Mouse (Mus musculus): ENCODE measurements around the gene Klc3. TPM values are rescaled to one million over a fixed set of nuclear protein-coding genes. Genes with fewer than 3 reads are reported as not detected.

Gene Klc3
- polyA plus RNA-seq, 1 experiment from 2014 or later, result 14.8 TPM

DNA sequence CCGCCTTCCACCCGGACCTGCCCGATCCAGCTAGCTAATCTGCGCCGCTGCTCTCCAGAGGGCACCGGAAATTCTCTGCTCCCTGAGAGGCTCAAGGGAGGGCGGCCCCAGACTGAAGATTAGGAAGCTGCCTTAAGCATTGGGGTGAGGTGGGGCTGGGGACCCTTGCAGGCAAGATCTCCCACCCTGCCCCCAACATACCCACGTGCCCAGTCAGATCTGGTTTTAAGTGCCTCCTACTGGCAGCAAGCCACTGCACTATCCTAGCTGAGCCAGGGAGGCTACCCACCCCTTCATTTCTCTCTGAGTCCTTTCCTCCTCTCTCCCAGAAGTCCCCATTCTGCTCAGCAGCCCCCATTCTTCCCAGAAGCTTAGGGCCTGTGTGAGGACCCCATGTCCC is 25.9 kb downstream of the Klc3 start:
- Histone ChIP-seq H3K27me3 (no peaks in the 10 kb centered on the region), H3K27ac (no peak overlapping the region), H3K4me2 (no peak overlapping the region), H3K9ac (no peak overlapping the region), H3K4me3 (no peak overlapping the region), H3K36me3 (peaks cover 37% of the 10 kb centered on the region), H3K9me3 (no peaks in the 10 kb centered on the region), H3K4me1 (peaks cover 8% of the 10 kb centered on the region)
- ATAC-seq (ENCODE audit: insufficient number of reproducible peaks, insufficient read depth, low FRiP score, low TSS enrichment, low read depth), result no peak
- WGBS, result 58% methylated on average over 8 of the region's 8 CpGs

GRCm38 (mm10) chr7:19376019-19376418 is 27.9 kb downstream of the Klc3 start:
- Histone ChIP-seq H3K27ac (no peak overlapping the region), H3K36me3 (peaks cover 42% of the 10 kb centered on the region), H3K4me2 (no peak overlapping the region), H3K4me3 (no peak overlapping the region), H3K4me1 (no peaks in the 10 kb centered on the region), H3K27me3 (no peaks in the 10 kb centered on the region), H3K9me3 (no peaks in the 10 kb centered on the region), H3K9ac (no peak overlapping the region)
- ATAC-seq (ENCODE audit: insufficient number of reproducible peaks, insufficient read depth, low FRiP score, low TSS enrichment, low read depth), result no peak
- 89% methylated on average over 4 of the region's 4 CpGs for WGBS

- H3K4me1 ChIP-seq, result no peaks in the 10 kb centered on the region
- peak; percentile 18; the same call in 1 of the 2 replicates for ATAC-seq (ENCODE audit: insufficient number of reproducible peaks, insufficient read depth, low FRiP score, low TSS enrichment, low read depth)
- H3K36me3 ChIP-seq, result peaks cover 42% of the 10 kb centered on the region
- H3K4me3 ChIP-seq, result no peak overlapping the region
- WGBS, result 82% methylated on average over 18 of the region's 18 CpGs
- H3K27ac ChIP-seq, result no peak overlapping the region
- H3K9me3 ChIP-seq, result no peaks in the 10 kb centered on the region
- H3K4me2 ChIP-seq, result no peak overlapping the region
- H3K9ac ChIP-seq, result no peak overlapping the region
- no peaks in the 10 kb centered on the region for H3K27me3 ChIP-seq
These were observed 28.5 kb downstream of the Klc3 start for GRCm38 (mm10) chr7:19375368-19375767.

DNA sequence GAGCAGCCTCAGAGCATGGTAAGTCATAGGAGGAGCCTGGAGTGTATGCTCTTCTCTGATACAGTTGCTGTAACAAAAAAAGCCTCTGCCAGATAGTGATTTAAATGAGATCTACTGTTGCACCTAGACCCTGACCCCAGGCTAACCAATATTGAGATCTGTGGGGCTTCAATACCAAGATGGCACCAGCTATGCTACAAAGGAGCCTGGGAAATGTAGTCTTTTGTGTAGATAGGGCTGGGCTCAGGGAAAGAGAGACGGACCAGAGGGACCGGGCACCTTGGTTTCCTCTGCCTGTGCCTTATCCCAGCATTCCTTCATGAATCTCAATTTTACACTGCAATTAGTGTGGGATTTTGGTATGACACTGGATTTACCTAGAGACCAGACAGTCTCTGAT is 30.5 kb downstream of the Klc3 start:
- 77% methylated on average over 2 of the region's 2 CpGs for WGBS

GRCm38 (mm10) chr7:19369823-19370425 is 34.0 kb downstream of the Klc3 start:
- H3K4me2 ChIP-seq, result peak overlapping the region; percentile 80
- 9% methylated on average over 46 of the region's 46 CpGs for whole genome bisulfite sequencing
- H3K27ac ChIP-seq, result no peak overlapping the region
- H3K4me3 ChIP-seq, result peak overlapping the region; percentile 45
- peaks cover 15% of the 10 kb centered on the region for H3K36me3 ChIP-seq
- H3K4me1 ChIP-seq, result peaks cover 6% of the 10 kb centered on the region
- ATAC-seq (ENCODE audit: insufficient number of reproducible peaks, insufficient read depth, low FRiP score, low TSS enrichment, low read depth), result 0 out of 2 replicates have a peak, but pooled peaks have one; percentile 53
- no peaks in the 10 kb centered on the region for H3K9me3 ChIP-seq
- peak overlapping the region; percentile 73 for H3K9ac ChIP-seq
- H3K27me3 ChIP-seq, result peaks cover 18% of the 10 kb centered on the region

More for the DNA sequence above, 30.5 kb downstream of the Klc3 start:
- Histone ChIP-seq H3K4me1 (peaks cover 6% of the 10 kb centered on the region), H3K9ac (no peak overlapping the region), H3K36me3 (peaks cover 41% of the 10 kb centered on the region), H3K27ac (no peak overlapping the region), H3K9me3 (no peaks in the 10 kb centered on the region), H3K4me2 (no peak overlapping the region), H3K4me3 (no peak overlapping the region), H3K27me3 (peaks cover 17% of the 10 kb centered on the region)
- no peak for ATAC-seq (ENCODE audit: insufficient number of reproducible peaks, insufficient read depth, low FRiP score, low TSS enrichment, low read depth)

GRCm38 (mm10) chr7:19368380-19368779 is 35.5 kb downstream of the Klc3 start:
- WGBS, result 17% methylated on average over 16 of the region's 16 CpGs
- Histone ChIP-seq H3K27ac (no peak overlapping the region), H3K4me3 (no peak overlapping the region)

DNA sequence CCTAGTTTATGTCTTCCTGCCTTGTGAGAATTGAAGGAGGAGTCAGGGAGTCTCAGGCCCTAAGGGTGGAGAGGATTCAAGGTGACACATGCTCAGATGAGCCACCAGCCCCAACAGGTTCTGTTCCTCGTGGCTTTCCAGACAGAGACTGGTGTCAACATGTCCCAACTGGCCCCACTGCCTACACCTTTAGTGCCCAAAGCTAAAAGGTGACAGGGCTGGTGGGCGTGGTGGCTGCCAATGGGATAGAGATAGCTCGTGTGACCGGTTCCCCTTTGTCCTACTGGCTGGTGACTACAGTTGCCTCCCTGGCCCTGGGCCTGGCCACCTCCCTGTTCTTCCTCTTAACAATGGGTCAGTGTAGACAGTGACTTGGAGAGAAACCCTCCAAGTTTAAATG is 38.5 kb downstream of the Klc3 start:
- ATAC-seq (ENCODE audit: insufficient number of reproducible peaks, insufficient read depth, low FRiP score, low TSS enrichment, low read depth), result no peak
- no peaks in the 10 kb centered on the region for H3K9me3 ChIP-seq

More at GRCm38 (mm10) chr7:19368380-19368779, 35.5 kb downstream of the Klc3 start:
- no peak overlapping the region for H3K9ac ChIP-seq
- peaks cover 11% of the 10 kb centered on the region for H3K4me1 ChIP-seq
- H3K27me3 ChIP-seq, result peaks cover 18% of the 10 kb centered on the region
- H3K9me3 ChIP-seq, result no peaks in the 10 kb centered on the region
- peaks cover 8% of the 10 kb centered on the region for H3K36me3 ChIP-seq
- ATAC-seq (ENCODE audit: insufficient number of reproducible peaks, insufficient read depth, low FRiP score, low TSS enrichment, low read depth), result no peak
- no peak overlapping the region for H3K4me2 ChIP-seq

DNA sequence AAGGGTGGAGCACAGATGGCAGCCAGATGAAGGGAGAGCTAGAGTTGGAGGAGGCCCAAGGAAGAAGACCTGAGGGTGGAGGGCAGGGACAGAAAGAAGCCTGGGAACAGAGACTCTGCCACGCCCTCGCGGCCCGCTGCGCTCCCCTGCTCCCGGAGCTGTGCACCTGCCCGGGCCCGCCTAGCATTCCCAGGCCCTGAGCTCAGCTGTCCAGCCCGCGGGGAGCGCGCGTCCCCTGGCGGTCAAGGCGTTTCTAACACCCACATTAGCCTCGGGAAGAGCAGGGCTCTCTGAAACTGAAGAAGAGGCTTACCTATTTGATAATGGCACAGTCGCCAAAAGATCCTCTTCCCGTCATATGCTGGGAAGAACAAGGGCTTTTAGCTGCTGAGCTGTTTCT is 40.0 kb downstream of the Klc3 start:
- ATAC-seq (ENCODE audit: insufficient number of reproducible peaks, insufficient read depth, low FRiP score, low TSS enrichment, low read depth), result no peak
- Histone ChIP-seq H3K4me3 (0 out of 2 replicates have a peak overlapping the region, but pooled peaks have one; percentile 6), H3K27ac (peak overlapping the region; percentile 63; the same call in 1 of the 2 replicates), H3K4me1 (peaks cover 30% of the 10 kb centered on the region), H3K4me2 (peak overlapping the region; percentile 25), H3K36me3 (no peaks in the 10 kb centered on the region), H3K9me3 (no peaks in the 10 kb centered on the region), H3K27me3 (peaks cover 17% of the 10 kb centered on the region), H3K9ac (0 out of 2 replicates have a peak overlapping the region, but pooled peaks have one; percentile 23)
- 5% methylated on average over 18 of the region's 18 CpGs for WGBS

More for the DNA sequence above, 38.5 kb downstream of the Klc3 start:
- Histone ChIP-seq H3K36me3 (no peaks in the 10 kb centered on the region), H3K9ac (no peak overlapping the region), H3K27ac (no peak overlapping the region), H3K4me3 (no peak overlapping the region), H3K4me2 (no peak overlapping the region), H3K4me1 (peaks cover 32% of the 10 kb centered on the region), H3K27me3 (peaks cover 29% of the 10 kb centered on the region)
- 59% methylated on average over 4 of the region's 4 CpGs for WGBS

- Histone ChIP-seq H3K4me2 (peak overlapping the region; percentile 98), H3K4me1 (peaks cover 43% of the 10 kb centered on the region), H3K4me3 (peak overlapping the region; percentile 66), H3K27ac (no peak overlapping the region), H3K27me3 (peaks cover 11% of the 10 kb centered on the region), H3K9ac (peak overlapping the region; percentile 76), H3K9me3 (no peaks in the 10 kb centered on the region), H3K36me3 (peaks cover 8% of the 10 kb centered on the region)
- WGBS, result 53% methylated on average over 4 of the region's 4 CpGs
- ATAC-seq (ENCODE audit: insufficient number of reproducible peaks, insufficient read depth, low FRiP score, low TSS enrichment, low read depth), result no peak
These were observed 41.6 kb downstream of the Klc3 start for GRCm38 (mm10) chr7:19362276-19362675.

DNA sequence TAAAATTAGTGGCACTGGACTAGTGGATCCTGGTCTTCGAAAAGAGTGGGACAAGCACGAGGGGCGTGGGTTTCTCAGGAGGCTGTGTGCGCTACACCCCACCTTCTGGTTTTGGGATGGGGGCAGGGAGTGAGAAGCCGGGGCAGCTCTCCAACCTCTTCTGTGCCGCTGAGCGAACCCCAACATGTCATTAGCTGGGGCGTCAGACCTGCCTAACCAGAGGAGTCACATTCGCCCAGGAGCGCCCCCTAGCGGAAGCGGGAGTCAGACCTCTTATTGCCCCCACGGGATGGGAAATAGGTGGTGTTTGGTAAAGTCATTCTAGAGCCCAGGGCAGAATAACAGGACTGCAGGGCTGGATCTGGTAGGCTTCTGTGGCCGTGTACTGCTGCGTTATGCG is 42.2 kb downstream of the Klc3 start:
- no peak for ATAC-seq (ENCODE audit: insufficient number of reproducible peaks, insufficient read depth, low FRiP score, low TSS enrichment, low read depth)
- peaks cover 14% of the 10 kb centered on the region for H3K36me3 ChIP-seq
- H3K27me3 ChIP-seq, result peaks cover 11% of the 10 kb centered on the region
- H3K27ac ChIP-seq, result peak overlapping the region; percentile 74
- H3K9ac ChIP-seq, result peak overlapping the region; percentile 76
- H3K4me3 ChIP-seq, result peak overlapping the region; percentile 66
- H3K4me2 ChIP-seq, result peak overlapping the region; percentile 98
- 10% methylated on average over 16 of the region's 16 CpGs for WGBS
- H3K9me3 ChIP-seq, result no peaks in the 10 kb centered on the region
- H3K4me1 ChIP-seq, result peaks cover 43% of the 10 kb centered on the region

GRCm38 (mm10) chr7:19360944-19361343 is 43.0 kb downstream of the Klc3 start:
- under 1% methylated on average over 27 of the region's 27 CpGs for WGBS
- peaks cover 11% of the 10 kb centered on the region for H3K27me3 ChIP-seq
- H3K27ac ChIP-seq, result peak overlapping the region; percentile 74
- H3K36me3 ChIP-seq, result peaks cover 21% of the 10 kb centered on the region
- peak overlapping the region; percentile 98 for H3K4me2 ChIP-seq
- peaks cover 43% of the 10 kb centered on the region for H3K4me1 ChIP-seq
- H3K9me3 ChIP-seq, result no peaks in the 10 kb centered on the region
- peak; percentile 59 for ATAC-seq (ENCODE audit: insufficient number of reproducible peaks, insufficient read depth, low FRiP score, low TSS enrichment, low read depth)
- H3K4me3 ChIP-seq, result peak overlapping the region; percentile 66
- peak overlapping the region; percentile 76 for H3K9ac ChIP-seq

Data from embryonic facial prominence, embryonic 13.5 days (tissue).